Mouse (Mus musculus): ENCODE data around the gene Strn4. TPM values are rescaled to one million over a fixed set of nuclear protein-coding genes. Genes with fewer than 3 reads are reported as not detected.

Gene Strn4
- polyA plus RNA-seq, 1 experiment from 2014 or later: 149 TPM

DNA sequence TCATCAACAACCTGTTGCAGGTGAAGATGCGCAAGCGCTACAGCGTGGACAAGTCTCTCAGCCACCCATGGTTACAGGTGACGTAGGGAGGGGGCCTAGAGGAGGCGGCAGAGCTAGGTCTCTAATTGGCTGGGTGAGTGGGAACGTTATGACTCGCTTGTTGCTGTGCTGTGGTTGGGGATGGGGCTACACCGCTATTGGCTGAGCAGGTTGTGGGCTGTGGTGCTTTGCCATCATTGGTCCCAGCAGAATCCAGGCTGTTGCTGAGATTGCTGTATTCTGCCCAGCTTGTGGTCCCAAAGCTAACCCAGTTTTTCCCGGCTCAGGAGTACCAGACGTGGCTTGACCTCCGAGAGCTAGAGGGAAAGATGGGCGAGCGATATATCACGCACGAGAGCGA is 53.8 kb downstream of the Strn4 start:
- peak; percentile 96 for ATAC-seq (ENCODE audit: insufficient number of reproducible peaks, insufficient read depth, low FRiP score, low TSS enrichment)
- Histone ChIP-seq H3K36me3 (peaks cover 29% of the 10 kb centered on the region), H3K4me3 (peak overlapping the region; percentile 15), H3K27me3 (no peaks in the 10 kb centered on the region), H3K4me1 (peaks cover 4% of the 10 kb centered on the region; the same call in 1 of the 2 replicates), H3K27ac (peak overlapping the region; percentile 32; the same call in 1 of the 2 replicates), H3K9me3 (no peaks in the 10 kb centered on the region), H3K9ac (peak overlapping the region; percentile 49; the same call in 1 of the 2 replicates), H3K4me2 (replicated peaks) (peak overlapping the region; percentile 42)
- WGBS: 19% methylated on average over 16 of the region's 16 CpGs

- Histone ChIP-seq H3K4me1 (peaks cover 4% of the 10 kb centered on the region; the same call in 1 of the 2 replicates), H3K4me2 (replicated peaks) (no peak overlapping the region), H3K27ac (no peak overlapping the region), H3K27me3 (no peaks in the 10 kb centered on the region), H3K9me3 (no peaks in the 10 kb centered on the region), H3K9ac (no peak overlapping the region), H3K4me3 (no peak overlapping the region), H3K36me3 (peaks cover 12% of the 10 kb centered on the region; the same call in 1 of the 2 replicates)
- no peak for ATAC-seq (ENCODE audit: insufficient number of reproducible peaks, insufficient read depth, low FRiP score, low TSS enrichment)
- WGBS: 81% methylated on average over 10 of the region's 10 CpGs
Observed at GRCm38 (mm10) chr7:16871600-16871999, 55.9 kb downstream of the Strn4 start.

GRCm38 (mm10) chr7:16872478-16872877 is 56.8 kb downstream of the Strn4 start:
- H3K9ac ChIP-seq: no peak overlapping the region
- H3K27me3 ChIP-seq: no peaks in the 10 kb centered on the region
- ATAC-seq (ENCODE audit: insufficient number of reproducible peaks, insufficient read depth, low FRiP score, low TSS enrichment): no peak
- peaks cover 13% of the 10 kb centered on the region for H3K4me1 ChIP-seq
- H3K9me3 ChIP-seq: no peaks in the 10 kb centered on the region
- no peak overlapping the region for H3K4me2 ChIP-seq (replicated peaks)
- WGBS: 93% methylated on average over 9 of the region's 9 CpGs
- H3K36me3 ChIP-seq: peaks cover 12% of the 10 kb centered on the region; the same call in 1 of the 2 replicates
- H3K4me3 ChIP-seq: no peak overlapping the region
- H3K27ac ChIP-seq: no peak overlapping the region

DNA sequence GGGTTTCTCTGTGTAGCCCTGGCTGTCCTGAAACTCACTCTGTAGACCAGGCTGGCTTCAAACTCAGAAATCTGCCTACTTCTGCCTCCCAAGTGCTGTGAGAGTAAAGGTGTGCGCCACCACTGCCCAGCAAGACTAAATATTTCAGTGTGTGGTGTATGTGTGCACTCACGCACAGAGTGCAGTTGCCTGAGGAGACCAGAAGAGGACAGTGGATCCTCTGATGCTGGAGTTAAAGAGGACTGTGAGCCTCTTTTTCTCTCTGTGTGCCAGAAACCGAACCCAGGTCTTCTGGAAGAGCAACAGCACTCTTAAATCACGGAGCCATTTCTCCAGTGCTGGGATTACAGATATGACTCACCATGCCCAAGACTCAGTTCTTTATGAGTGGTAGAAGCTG is 57.7 kb downstream of the Strn4 start:
- WGBS: 93% methylated on average over 4 of the region's 4 CpGs
- Histone ChIP-seq H3K27ac (no peak overlapping the region), H3K27me3 (no peaks in the 10 kb centered on the region), H3K36me3 (peaks cover 16% of the 10 kb centered on the region), H3K9me3 (no peaks in the 10 kb centered on the region), H3K4me2 (replicated peaks) (no peak overlapping the region), H3K9ac (no peak overlapping the region), H3K4me3 (no peak overlapping the region), H3K4me1 (peaks cover 13% of the 10 kb centered on the region)
- ATAC-seq (ENCODE audit: insufficient number of reproducible peaks, insufficient read depth, low FRiP score, low TSS enrichment): no peak

DNA sequence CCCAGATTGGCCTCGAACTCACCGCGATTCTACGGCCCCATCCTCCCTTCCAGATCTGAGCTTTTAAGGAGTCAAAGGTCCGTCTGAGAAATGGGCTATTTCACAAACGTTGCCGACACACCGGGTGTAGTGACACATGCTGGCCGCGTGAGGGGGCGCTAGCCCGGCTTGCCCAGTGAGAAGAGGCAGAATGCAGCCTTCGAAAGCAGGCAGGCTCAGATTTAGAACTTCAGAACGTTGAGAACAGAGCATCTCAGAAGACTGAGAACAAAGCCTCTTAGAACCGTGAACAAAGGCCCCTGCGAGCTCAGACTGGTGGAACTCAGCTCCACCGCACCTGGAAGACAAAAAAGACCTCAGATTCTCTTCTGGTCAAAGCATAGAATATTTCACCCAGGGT is 58.5 kb downstream of the Strn4 start:
- Histone ChIP-seq H3K27me3 (no peaks in the 10 kb centered on the region), H3K4me3 (peak overlapping the region; percentile 89), H3K36me3 (peaks cover 18% of the 10 kb centered on the region), H3K9me3 (no peaks in the 10 kb centered on the region), H3K4me2 (replicated peaks) (peak overlapping the region; percentile 79), H3K9ac (no peak overlapping the region; the same call in 1 of the 2 replicates), H3K4me1 (peaks cover 13% of the 10 kb centered on the region), H3K27ac (peak overlapping the region; percentile 91)
- ATAC-seq (ENCODE audit: insufficient number of reproducible peaks, insufficient read depth, low FRiP score, low TSS enrichment): no peak
- 4% methylated on average over 17 of the region's 17 CpGs for WGBS

DNA sequence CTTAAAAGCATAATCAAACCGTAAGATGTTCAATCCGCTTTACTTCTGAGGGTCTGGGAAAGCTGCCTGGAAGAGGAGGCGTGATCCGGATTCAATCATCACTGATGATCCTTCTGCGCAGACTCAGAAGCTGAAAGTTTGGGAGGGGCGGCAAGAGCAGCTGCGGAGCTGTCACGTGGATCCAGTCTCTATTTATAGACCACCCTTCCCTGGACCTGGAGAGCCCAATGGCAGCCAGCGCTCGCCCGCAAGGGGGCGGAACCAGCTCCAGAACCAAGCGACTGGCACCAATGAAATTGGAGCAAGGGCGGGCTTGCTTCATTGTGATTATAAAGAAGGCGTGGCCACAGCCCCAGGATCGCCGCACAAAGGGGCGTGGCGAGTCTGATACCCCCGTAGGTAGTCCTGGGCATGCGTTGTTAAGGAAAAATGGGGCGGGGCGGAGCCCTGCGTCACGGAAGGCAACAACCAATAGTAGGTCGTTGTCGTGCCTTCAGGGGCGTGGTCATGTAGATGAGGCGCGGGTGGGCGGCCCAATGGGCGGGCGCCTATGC is 59.1 kb downstream of the Strn4 start:
- peak; percentile 93 for ATAC-seq (ENCODE audit: insufficient number of reproducible peaks, insufficient read depth, low FRiP score, low TSS enrichment)

GRCm38 (mm10) chr7:16875310-16875325 is 59.4 kb downstream of the Strn4 start, which contains the start of gene Dact3:
Gene Dact3 (plus strand): TSS chr7:16875317.
- Histone ChIP-seq H3K4me1 (peaks cover 16% of the 10 kb centered on the region), H3K4me3 (peak within 1 kb of the TSS; percentile 89), H3K36me3 (peaks cover 21% of the 10 kb centered on the region), H3K9me3 (no peaks in the 10 kb centered on the region), H3K4me2 (replicated peaks) (peak within 1 kb of the TSS; percentile 79), H3K27me3 (no peaks in the 10 kb centered on the region), H3K9ac (peak within 1 kb of the TSS; percentile 90), H3K27ac (peak within 1 kb of the TSS; percentile 92)
- 0% methylated on average over 1 of the region's 1 CpGs for WGBS
- no peak for ATAC-seq (ENCODE audit: insufficient number of reproducible peaks, insufficient read depth, low FRiP score, low TSS enrichment)

More for the DNA sequence above, 59.1 kb downstream of the Strn4 start:
- Histone ChIP-seq H3K4me2 (replicated peaks) (peak overlapping the region; percentile 79), H3K4me3 (peak overlapping the region; percentile 89), H3K27me3 (no peaks in the 10 kb centered on the region), H3K36me3 (peaks cover 21% of the 10 kb centered on the region), H3K9me3 (no peaks in the 10 kb centered on the region), H3K9ac (peak overlapping the region; percentile 90; the same call in 1 of the 2 replicates), H3K27ac (peak overlapping the region; percentile 92), H3K4me1 (peaks cover 16% of the 10 kb centered on the region)
- WGBS: under 1% methylated on average over 30 of the region's 33 CpGs

DNA sequence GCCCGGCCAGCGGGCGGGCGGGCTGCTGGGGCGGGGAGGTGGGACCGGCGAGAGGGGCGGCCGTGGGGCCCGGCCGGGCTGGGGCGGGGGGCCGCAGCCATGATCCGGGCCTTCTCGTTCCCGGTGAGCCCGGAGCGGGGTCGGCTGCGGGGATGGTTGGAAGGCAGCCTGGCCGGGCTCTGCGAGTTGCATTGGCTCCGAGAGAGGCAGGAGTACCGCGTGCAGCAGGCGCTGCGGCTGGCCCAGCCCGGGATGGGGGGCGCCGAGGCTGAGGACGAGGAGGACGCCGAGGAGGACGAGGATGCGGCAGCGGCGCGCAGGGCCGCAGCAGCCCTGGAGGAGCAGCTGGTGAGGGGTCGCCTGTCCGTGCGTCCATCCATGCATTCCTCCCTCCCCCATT is 59.6 kb downstream of the Strn4 start:
- WGBS: under 1% methylated on average over 39 of the region's 42 CpGs
- H3K27ac ChIP-seq: peak overlapping the region; percentile 92
- H3K36me3 ChIP-seq: peaks cover 21% of the 10 kb centered on the region
- peaks cover 18% of the 10 kb centered on the region for H3K4me1 ChIP-seq
- peak overlapping the region; percentile 90 for H3K9ac ChIP-seq
- no peak for ATAC-seq (ENCODE audit: insufficient number of reproducible peaks, insufficient read depth, low FRiP score, low TSS enrichment)
- H3K27me3 ChIP-seq: no peaks in the 10 kb centered on the region
- peak overlapping the region; percentile 89 for H3K4me3 ChIP-seq
- no peaks in the 10 kb centered on the region for H3K9me3 ChIP-seq
- H3K4me2 ChIP-seq (replicated peaks): peak overlapping the region; percentile 79

DNA sequence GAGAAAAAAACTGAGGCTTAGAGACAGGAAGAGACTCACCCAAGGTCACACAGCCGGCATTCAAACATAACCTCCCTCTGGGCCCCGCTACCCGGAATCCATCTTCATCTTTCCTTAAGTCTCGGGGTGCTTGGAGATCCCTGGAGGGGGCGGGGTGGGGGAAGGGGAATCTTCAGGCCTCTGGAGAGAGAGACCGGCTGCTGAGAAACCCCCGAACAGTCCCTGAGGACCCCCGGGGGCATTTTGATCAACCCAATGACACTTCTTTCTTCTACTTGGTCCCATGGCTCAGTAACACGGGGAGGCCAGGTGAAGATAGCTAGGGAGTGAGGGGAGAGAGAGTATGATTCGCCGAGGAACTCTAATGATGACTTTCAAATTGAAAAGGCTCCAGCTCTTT is 60.3 kb downstream of the Strn4 start:
- Histone ChIP-seq H3K27ac (peak overlapping the region; percentile 92), H3K4me1 (peaks cover 22% of the 10 kb centered on the region), H3K36me3 (peaks cover 23% of the 10 kb centered on the region), H3K4me3 (peak overlapping the region; percentile 89), H3K9ac (peak overlapping the region; percentile 90), H3K9me3 (no peaks in the 10 kb centered on the region), H3K27me3 (no peaks in the 10 kb centered on the region), H3K4me2 (replicated peaks) (peak overlapping the region; percentile 79)
- no peak for ATAC-seq (ENCODE audit: insufficient number of reproducible peaks, insufficient read depth, low FRiP score, low TSS enrichment)
- WGBS: 4% methylated on average over 11 of the region's 11 CpGs

- peak overlapping the region; percentile 92 for H3K27ac ChIP-seq
- peak overlapping the region; percentile 90 for H3K9ac ChIP-seq
- H3K4me1 ChIP-seq: peaks cover 22% of the 10 kb centered on the region
- peak; percentile 38 for ATAC-seq (ENCODE audit: insufficient number of reproducible peaks, insufficient read depth, low FRiP score, low TSS enrichment)
- WGBS: 0% methylated on average over 13 of the region's 13 CpGs
- no peaks in the 10 kb centered on the region for H3K27me3 ChIP-seq
- H3K36me3 ChIP-seq: peaks cover 24% of the 10 kb centered on the region; the same call in 1 of the 2 replicates
- H3K4me2 ChIP-seq (replicated peaks): peak overlapping the region; percentile 79
- H3K9me3 ChIP-seq: no peaks in the 10 kb centered on the region
- H3K4me3 ChIP-seq: peak overlapping the region; percentile 89
Observed at GRCm38 (mm10) chr7:16876608-16877007, 60.9 kb downstream of the Strn4 start.

DNA sequence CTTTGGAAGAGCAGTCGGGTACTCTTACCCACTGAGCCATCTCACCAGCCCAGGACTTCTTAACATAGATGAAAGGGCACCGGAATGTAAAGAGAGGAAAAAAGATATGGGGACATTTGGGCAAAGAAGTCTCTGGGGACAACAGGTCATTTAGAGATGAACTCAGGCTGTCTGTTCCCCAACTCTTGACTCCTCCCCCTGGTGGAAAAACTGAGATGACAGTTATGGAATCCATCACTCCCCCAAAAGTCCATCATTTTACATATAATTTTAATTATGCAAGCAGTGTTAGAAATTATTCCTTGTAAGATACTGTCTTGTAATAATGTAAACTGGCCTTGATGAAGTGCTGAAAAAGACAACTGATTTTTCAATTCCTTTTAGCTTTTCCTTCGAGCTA is 62.0 kb downstream of the Strn4 start:
- ATAC-seq (ENCODE audit: insufficient number of reproducible peaks, insufficient read depth, low FRiP score, low TSS enrichment): no peak
- Histone ChIP-seq H3K9me3 (no peaks in the 10 kb centered on the region), H3K4me3 (no peak overlapping the region), H3K36me3 (peaks cover 31% of the 10 kb centered on the region; the same call in 1 of the 2 replicates), H3K27me3 (no peaks in the 10 kb centered on the region), H3K27ac (no peak overlapping the region), H3K9ac (no peak overlapping the region), H3K4me2 (replicated peaks) (no peak overlapping the region), H3K4me1 (peaks cover 22% of the 10 kb centered on the region)
- 78% methylated on average over 3 of the region's 3 CpGs for WGBS

DNA sequence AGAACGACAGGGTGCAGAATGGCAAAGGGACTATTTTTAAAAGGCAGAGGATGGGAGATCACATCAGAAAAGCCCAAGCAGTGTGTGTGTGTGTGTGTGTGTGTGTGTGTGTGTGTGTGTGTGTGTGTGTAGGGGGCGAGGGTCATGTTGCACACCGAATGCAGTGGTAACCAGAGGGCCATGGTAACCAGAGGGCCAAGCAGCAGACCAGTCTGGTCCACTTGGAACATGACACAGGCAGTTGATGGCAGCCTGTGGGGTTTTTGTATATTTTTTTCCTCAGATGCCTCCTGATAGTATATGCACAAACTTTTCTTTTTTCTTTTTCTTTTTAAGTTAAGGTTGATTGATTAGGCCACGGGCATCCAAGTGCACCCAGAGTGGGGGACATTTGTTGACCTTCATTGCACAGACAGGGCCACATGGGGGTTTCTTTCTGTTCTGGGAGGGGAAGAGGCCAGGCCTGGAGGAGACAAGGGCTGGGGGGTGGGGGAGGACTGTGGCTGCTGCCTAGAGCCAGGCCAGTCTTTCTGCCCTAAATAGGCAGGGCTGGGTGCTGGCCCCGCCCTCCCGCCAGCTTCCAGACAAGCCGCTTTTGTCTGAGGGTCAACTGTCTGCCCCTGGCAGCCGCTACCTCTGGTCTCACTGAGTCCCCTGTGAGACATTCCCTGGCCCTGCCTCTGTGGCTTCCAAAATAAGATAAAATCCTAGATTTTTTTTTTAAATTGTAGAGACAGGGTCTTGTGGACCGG is 64.3 kb downstream of the Strn4 start:
- Histone ChIP-seq H3K27ac (peak overlapping the region; percentile 90), H3K36me3 (peaks cover 54% of the 10 kb centered on the region), H3K27me3 (peaks cover 2% of the 10 kb centered on the region; the same call in 1 of the 2 replicates), H3K4me2 (replicated peaks) (peak overlapping the region; percentile 14), H3K4me3 (no peak overlapping the region), H3K9me3 (0 out of 2 replicates have a peak, but pooled peaks cover 4% of the 10 kb centered on the region), H3K4me1 (peaks cover 22% of the 10 kb centered on the region), H3K9ac (peak overlapping the region; percentile 11; the same call in 1 of the 2 replicates)
- WGBS: 19% methylated on average over 9 of the region's 9 CpGs
- ATAC-seq (ENCODE audit: insufficient number of reproducible peaks, insufficient read depth, low FRiP score, low TSS enrichment): 0 out of 2 replicates have a peak, but pooled peaks have one; percentile 1

Measured in embryonic facial prominence, embryonic 12.5 days (tissue).